Mouse (Mus musculus): ENCODE measurements around the gene Rbfox3. TPM values are rescaled to one million over a fixed set of nuclear protein-coding genes. Genes with fewer than 3 reads are reported as not detected.

Rbfox3 gene
- polyA plus RNA-seq, 1 experiment from 2014 or later, result 1.7 TPM

DNA sequence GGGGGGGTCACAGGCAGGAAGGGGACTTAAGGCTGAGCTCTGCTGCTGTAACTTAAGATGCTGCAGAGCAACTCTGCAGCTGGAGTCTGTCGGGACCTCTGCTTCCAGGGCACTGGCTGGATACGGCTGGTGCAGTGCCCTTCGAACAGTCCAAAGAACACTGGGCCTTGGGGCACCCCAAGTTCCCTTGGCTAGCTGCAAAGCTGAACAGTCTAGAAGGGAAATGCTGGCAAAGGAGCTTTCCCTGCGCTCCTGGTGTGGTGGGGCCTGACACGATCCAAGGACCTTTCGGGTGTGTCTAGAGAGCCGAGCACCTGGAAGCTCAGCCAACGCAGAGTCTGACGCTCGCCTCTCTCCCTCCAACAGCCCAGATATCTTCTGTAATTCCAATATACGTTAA lies 12.8 kb downstream of the Rbfox3 start:
- ATAC-seq (replicated peaks; ENCODE audit: low FRiP score, low TSS enrichment, low read depth) (no peak), DNase-seq (ENCODE audit: low spot score) (no peak)
- no peak overlapping the region for H3K9ac ChIP-seq (ENCODE audit: low read length)
- no peaks in the 10 kb centered on the region for H3K9me3 ChIP-seq (ENCODE audit: control insufficient read depth, low read length)
- no peaks in the 10 kb centered on the region for H3K36me3 ChIP-seq (ENCODE audit: control insufficient read depth, insufficient read depth, low read length)
- no peak overlapping the region for H3K27ac ChIP-seq (ENCODE audit: low read depth)
- no peak overlapping the region for H3K4me2 ChIP-seq (ENCODE audit: low read length)
- 0 out of 2 replicates have a peak, but pooled peaks cover 3% of the 10 kb centered on the region for H3K4me1 ChIP-seq (replicated peaks; ENCODE audit: control insufficient read depth, insufficient read depth, low read length)
- no peaks in the 10 kb centered on the region; the same call in 1 of the 2 replicates for H3K27me3 ChIP-seq (replicated peaks; ENCODE audit: control insufficient read depth, insufficient read depth, low read length)
- no peak overlapping the region for H3K4me3 ChIP-seq (ENCODE audit: low read depth, low read length)
- WGBS, result 52% methylated on average over 11 of the region's 11 CpGs

DNA sequence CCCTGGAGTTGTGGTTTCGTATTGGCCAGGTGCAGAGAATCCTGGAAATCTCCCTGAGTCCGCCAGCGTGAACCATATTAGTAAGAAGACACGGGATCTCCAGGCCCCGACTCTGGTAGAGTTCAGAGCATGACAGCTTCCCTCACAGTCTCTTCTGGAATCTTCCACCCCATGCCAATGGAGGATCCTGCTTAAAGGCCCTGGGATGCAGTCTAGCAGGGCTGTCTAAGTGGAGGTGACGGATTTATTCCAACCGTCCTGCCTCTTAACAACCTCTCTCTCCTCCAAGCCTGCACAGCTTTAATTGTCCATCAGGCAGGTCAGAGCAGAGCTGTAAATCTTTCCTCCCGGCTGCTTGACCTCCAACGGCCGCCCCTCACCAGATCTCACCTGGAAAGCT lies 13.2 kb downstream of the Rbfox3 start:
- no peak overlapping the region for H3K4me2 ChIP-seq (ENCODE audit: low read length)
- no peak overlapping the region for H3K4me3 ChIP-seq (ENCODE audit: low read depth, low read length)
- no peaks in the 10 kb centered on the region; the same call in 1 of the 2 replicates for H3K27me3 ChIP-seq (replicated peaks; ENCODE audit: control insufficient read depth, insufficient read depth, low read length)
- DNase-seq (ENCODE audit: low spot score) (no peak), ATAC-seq (replicated peaks; ENCODE audit: low FRiP score, low TSS enrichment, low read depth) (no peak)
- no peaks in the 10 kb centered on the region for H3K9me3 ChIP-seq (ENCODE audit: control insufficient read depth, low read length)
- no peak overlapping the region for H3K27ac ChIP-seq (ENCODE audit: low read depth)
- H3K4me1 ChIP-seq (replicated peaks; ENCODE audit: control insufficient read depth, insufficient read depth, low read length), result 0 out of 2 replicates have a peak, but pooled peaks cover 3% of the 10 kb centered on the region
- WGBS, result 31% methylated on average over 10 of the region's 10 CpGs
- H3K36me3 ChIP-seq (ENCODE audit: control insufficient read depth, insufficient read depth, low read length), result no peaks in the 10 kb centered on the region
- no peak overlapping the region for H3K9ac ChIP-seq (ENCODE audit: low read length)

DNA sequence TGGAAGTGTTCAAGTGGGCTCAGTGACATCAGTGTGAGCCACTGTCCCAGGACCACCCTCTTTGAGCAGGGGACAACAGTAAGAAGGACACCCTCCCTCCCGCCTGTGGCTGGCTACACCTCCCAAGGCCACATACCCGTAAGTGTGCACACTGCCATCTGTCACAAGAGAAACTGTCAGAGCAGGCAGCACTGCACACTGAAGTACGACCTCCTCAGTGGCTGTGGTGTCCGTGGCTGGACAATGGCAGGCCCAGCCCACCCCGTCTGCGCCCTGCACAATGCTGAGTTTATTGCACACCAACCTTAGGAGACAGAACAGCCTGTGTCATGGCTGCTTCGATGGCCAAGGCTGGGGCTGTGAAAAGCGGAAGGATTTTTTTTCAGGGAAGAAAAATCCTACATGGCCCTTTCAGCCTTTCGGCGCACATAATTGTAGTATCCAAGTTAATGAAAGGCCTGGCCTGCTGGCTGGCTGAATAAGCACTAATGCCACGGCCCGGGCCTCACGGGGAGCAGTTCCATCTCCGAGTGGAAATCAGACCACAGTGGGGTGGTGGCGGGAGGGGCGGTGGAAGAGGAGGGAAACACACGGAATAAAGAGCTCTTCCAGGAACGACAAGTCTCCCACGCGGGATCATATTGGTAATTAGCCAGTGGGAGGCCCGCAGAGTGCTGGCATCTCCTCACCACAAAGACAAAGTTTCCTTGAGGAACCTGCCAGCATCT lies 14.1 kb downstream of the Rbfox3 start:
- no peaks in the 10 kb centered on the region for H3K36me3 ChIP-seq (ENCODE audit: control insufficient read depth, insufficient read depth, low read length)
- 0 out of 2 replicates have a peak, but pooled peaks cover 3% of the 10 kb centered on the region for H3K4me1 ChIP-seq (replicated peaks; ENCODE audit: control insufficient read depth, insufficient read depth, low read length)
- DNase-seq (ENCODE audit: low spot score) (no peak), ATAC-seq (replicated peaks; ENCODE audit: low FRiP score, low TSS enrichment, low read depth) (no peak)
- H3K27me3 ChIP-seq (replicated peaks; ENCODE audit: control insufficient read depth, insufficient read depth, low read length), result no peaks in the 10 kb centered on the region; the same call in 1 of the 2 replicates
- H3K4me3 ChIP-seq (ENCODE audit: low read depth, low read length), result no peak overlapping the region
- H3K27ac ChIP-seq (ENCODE audit: low read depth), result no peak overlapping the region
- H3K9ac ChIP-seq (ENCODE audit: low read length), result no peak overlapping the region
- 72% methylated on average over 21 of the region's 21 CpGs for WGBS
- no peak overlapping the region for H3K4me2 ChIP-seq (ENCODE audit: low read length)
- no peaks in the 10 kb centered on the region for H3K9me3 ChIP-seq (ENCODE audit: control insufficient read depth, low read length)

DNA sequence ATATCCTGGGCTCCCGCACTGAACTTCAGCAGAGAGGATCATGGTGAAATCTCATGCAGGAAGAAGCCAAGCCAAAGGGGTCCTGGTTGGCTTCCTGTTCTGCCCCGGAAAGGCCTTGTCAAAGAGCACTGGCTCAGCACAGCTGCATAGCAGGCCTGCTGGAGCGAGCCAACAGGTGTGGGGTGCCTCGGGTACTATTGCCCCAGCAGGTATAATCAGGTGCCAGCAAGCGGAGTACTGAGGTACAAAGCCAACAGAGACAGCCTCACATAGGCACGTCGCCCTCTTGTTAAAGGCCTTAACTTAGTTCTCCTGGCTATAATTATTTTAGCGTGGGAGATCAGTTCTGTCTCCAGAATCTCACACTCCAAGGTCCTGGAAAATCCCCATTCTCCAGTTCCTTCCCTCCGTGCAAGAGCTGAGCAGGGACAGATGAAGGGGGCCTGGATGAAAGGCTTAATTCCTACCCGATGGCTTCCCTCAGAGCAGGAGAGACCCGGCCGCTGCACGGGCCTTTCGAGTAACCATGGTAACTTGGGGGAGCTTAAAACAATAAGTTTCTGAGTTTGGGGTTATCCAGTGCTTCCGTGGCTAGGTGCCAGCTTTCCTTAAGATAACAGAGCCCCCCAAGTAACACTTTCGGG lies 15.2 kb downstream of the Rbfox3 start:
- H3K36me3 ChIP-seq (ENCODE audit: control insufficient read depth, insufficient read depth, low read length), result no peaks in the 10 kb centered on the region
- DNase-seq (ENCODE audit: low spot score) (no peak), ATAC-seq (replicated peaks; ENCODE audit: low FRiP score, low TSS enrichment, low read depth) (no peak)
- no peak overlapping the region for H3K9ac ChIP-seq (ENCODE audit: low read length)
- no peaks in the 10 kb centered on the region for H3K9me3 ChIP-seq (ENCODE audit: control insufficient read depth, low read length)
- no peaks in the 10 kb centered on the region; the same call in 1 of the 2 replicates for H3K27me3 ChIP-seq (replicated peaks; ENCODE audit: control insufficient read depth, insufficient read depth, low read length)
- H3K4me1 ChIP-seq (replicated peaks; ENCODE audit: control insufficient read depth, insufficient read depth, low read length), result 0 out of 2 replicates have a peak, but pooled peaks cover 3% of the 10 kb centered on the region
- no peak overlapping the region for H3K4me2 ChIP-seq (ENCODE audit: low read length)
- WGBS, result 69% methylated on average over 16 of the region's 16 CpGs
- H3K27ac ChIP-seq (ENCODE audit: low read depth), result no peak overlapping the region
- H3K4me3 ChIP-seq (ENCODE audit: low read depth, low read length), result no peak overlapping the region

DNA sequence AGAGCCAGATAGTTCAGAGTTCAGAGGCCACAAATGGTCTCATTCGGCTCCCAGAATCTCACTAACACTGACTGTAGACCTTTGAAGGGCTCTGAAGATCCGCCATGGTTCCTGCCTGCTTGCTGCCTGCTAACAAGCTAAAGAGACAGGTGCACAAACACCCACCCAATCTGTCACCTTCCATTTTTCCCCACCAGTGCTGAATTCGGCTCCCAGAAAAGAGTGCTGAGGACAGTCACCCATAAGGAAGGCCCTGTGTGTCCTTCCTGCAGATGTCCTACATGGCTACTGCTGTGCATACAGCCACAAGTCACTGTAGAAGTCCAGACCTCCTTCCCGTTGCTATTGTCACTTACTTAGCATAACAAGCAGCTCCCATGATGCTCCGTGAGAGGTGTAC lies 16.6 kb downstream of the Rbfox3 start:
- no peak overlapping the region for H3K4me3 ChIP-seq (ENCODE audit: low read depth, low read length)
- ATAC-seq (replicated peaks; ENCODE audit: low FRiP score, low TSS enrichment, low read depth), result no peak
- no peak for DNase-seq (ENCODE audit: low spot score)
- no peak overlapping the region for H3K27ac ChIP-seq (ENCODE audit: low read depth)
- no peaks in the 10 kb centered on the region for H3K4me1 ChIP-seq (replicated peaks; ENCODE audit: control insufficient read depth, insufficient read depth, low read length)
- no peak overlapping the region for H3K4me2 ChIP-seq (ENCODE audit: low read length)
- H3K9ac ChIP-seq (ENCODE audit: low read length), result no peak overlapping the region
- no peaks in the 10 kb centered on the region for H3K36me3 ChIP-seq (ENCODE audit: control insufficient read depth, insufficient read depth, low read length)
- 79% methylated on average over 5 of the region's 5 CpGs for WGBS
- no peaks in the 10 kb centered on the region for H3K9me3 ChIP-seq (ENCODE audit: control insufficient read depth, low read length)
- H3K27me3 ChIP-seq (replicated peaks; ENCODE audit: control insufficient read depth, insufficient read depth, low read length), result no peaks in the 10 kb centered on the region; the same call in 1 of the 2 replicates

DNA sequence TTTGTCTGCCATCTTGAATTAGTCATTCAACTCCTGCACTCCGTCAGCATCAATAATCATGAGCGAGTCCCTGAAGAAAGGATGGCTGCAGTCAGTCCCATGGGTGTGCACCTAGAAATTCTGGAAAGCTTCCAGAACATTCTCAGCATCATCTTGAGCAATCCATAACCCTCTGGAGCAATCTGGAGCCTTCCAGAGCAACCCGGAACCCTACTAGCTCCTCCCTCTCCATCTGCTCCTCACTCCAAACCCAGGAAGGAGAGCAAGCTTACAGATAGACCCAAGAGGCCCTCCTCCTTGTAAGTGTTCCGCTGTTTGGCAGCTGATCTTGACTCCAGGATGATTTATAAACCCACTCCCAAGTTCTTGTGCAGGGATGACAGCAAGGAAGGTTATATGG lies 17.2 kb downstream of the Rbfox3 start:
- H3K27ac ChIP-seq (ENCODE audit: low read depth), result no peak overlapping the region
- no peaks in the 10 kb centered on the region; the same call in 1 of the 2 replicates for H3K27me3 ChIP-seq (replicated peaks; ENCODE audit: control insufficient read depth, insufficient read depth, low read length)
- no peaks in the 10 kb centered on the region for H3K36me3 ChIP-seq (ENCODE audit: control insufficient read depth, insufficient read depth, low read length)
- H3K9ac ChIP-seq (ENCODE audit: low read length), result no peak overlapping the region
- H3K4me1 ChIP-seq (replicated peaks; ENCODE audit: control insufficient read depth, insufficient read depth, low read length), result no peaks in the 10 kb centered on the region
- no peaks in the 10 kb centered on the region for H3K9me3 ChIP-seq (ENCODE audit: control insufficient read depth, low read length)
- ATAC-seq (replicated peaks; ENCODE audit: low FRiP score, low TSS enrichment, low read depth) (no peak), DNase-seq (ENCODE audit: low spot score) (no peak)
- 81% methylated on average over 4 of the region's 4 CpGs for WGBS
- H3K4me2 ChIP-seq (ENCODE audit: low read length), result no peak overlapping the region
- no peak overlapping the region for H3K4me3 ChIP-seq (ENCODE audit: low read depth, low read length)

DNA sequence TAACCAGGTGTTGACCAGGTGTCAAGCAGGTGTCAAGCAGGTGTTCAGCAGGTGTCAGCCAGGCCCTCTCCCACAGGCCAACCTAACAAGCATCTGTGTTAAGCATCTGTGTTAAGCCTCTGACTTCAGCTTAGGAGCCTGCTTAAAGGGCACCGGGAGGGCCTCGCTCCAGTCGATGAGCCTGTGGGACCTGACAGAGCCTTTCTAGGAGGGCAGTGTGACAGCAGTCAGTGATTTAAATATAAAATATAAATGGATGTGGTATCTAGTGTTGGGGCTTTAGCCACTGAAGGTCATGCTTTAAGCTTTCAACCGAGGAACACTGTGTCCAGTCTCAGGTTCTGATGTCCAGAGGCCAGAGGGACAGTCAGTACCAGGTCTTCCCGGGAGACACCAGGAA lies 18.5 kb downstream of the Rbfox3 start:
- H3K4me3 ChIP-seq (ENCODE audit: low read depth, low read length), result no peak overlapping the region

DNA sequence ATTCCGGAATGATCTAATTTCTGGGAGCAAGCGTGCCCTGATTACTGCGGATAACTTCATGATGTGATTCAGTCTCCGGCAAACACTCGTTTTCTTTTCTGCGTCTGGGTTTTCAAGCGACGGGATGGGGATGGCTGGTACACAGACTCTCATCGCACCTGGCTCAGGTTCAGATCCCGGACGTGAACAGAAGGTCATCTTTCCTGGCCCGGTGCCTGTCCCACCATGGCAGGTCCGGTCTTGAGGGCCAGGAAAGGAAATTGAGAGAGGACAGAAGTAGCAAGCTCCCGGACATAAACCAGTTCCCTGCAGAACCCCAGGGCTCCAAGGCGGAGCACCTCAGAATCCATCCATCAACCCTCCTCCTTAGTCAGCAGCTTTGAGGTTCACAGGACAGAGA lies 19.9 kb downstream of the Rbfox3 start:
- Histone ChIP-seq H3K4me2 (ENCODE audit: low read length) (no peak overlapping the region), H3K4me3 (ENCODE audit: low read depth, low read length) (no peak overlapping the region), H3K36me3 (ENCODE audit: control insufficient read depth, insufficient read depth, low read length) (no peaks in the 10 kb centered on the region), H3K9ac (ENCODE audit: low read length) (no peak overlapping the region), H3K4me1 (replicated peaks; ENCODE audit: control insufficient read depth, insufficient read depth, low read length) (no peaks in the 10 kb centered on the region), H3K9me3 (ENCODE audit: control insufficient read depth, low read length) (no peaks in the 10 kb centered on the region), H3K27me3 (replicated peaks; ENCODE audit: control insufficient read depth, insufficient read depth, low read length) (no peaks in the 10 kb centered on the region), H3K27ac (ENCODE audit: low read depth) (no peak overlapping the region)
- WGBS, result 72% methylated on average over 15 of the region's 15 CpGs
- ATAC-seq (replicated peaks; ENCODE audit: low FRiP score, low TSS enrichment, low read depth) (no peak), DNase-seq (ENCODE audit: low spot score) (no peak)

More for the DNA sequence above, 18.5 kb downstream of the Rbfox3 start:
- Histone ChIP-seq H3K4me2 (ENCODE audit: low read length) (no peak overlapping the region), H3K9me3 (ENCODE audit: control insufficient read depth, low read length) (no peaks in the 10 kb centered on the region), H3K9ac (ENCODE audit: low read length) (no peak overlapping the region), H3K36me3 (ENCODE audit: control insufficient read depth, insufficient read depth, low read length) (no peaks in the 10 kb centered on the region), H3K27ac (ENCODE audit: low read depth) (no peak overlapping the region), H3K4me1 (replicated peaks; ENCODE audit: control insufficient read depth, insufficient read depth, low read length) (no peaks in the 10 kb centered on the region), H3K27me3 (replicated peaks; ENCODE audit: control insufficient read depth, insufficient read depth, low read length) (no peaks in the 10 kb centered on the region)
- ATAC-seq (replicated peaks; ENCODE audit: low FRiP score, low TSS enrichment, low read depth) (no peak), DNase-seq (ENCODE audit: low spot score) (no peak)
- 81% methylated on average over 5 of the region's 5 CpGs for WGBS

Data from intestine, embryonic 14.5 days (tissue).